Mouse (Mus musculus) layer of hippocampus, postnatal 36 days (tissue): ENCODE measurements at regions not wholly inside any gene's neighbourhood (a gene's known extent, or its start where the extent isn't known, plus 50 kb on each side); places are given as distances from the start of the nearest gene placed in this dataset.

Experiments used
- DNase-seq, 2 experiments: peaks; one replicate each; pipeline ENCODE4 v3.0.0; 2022

DNA sequence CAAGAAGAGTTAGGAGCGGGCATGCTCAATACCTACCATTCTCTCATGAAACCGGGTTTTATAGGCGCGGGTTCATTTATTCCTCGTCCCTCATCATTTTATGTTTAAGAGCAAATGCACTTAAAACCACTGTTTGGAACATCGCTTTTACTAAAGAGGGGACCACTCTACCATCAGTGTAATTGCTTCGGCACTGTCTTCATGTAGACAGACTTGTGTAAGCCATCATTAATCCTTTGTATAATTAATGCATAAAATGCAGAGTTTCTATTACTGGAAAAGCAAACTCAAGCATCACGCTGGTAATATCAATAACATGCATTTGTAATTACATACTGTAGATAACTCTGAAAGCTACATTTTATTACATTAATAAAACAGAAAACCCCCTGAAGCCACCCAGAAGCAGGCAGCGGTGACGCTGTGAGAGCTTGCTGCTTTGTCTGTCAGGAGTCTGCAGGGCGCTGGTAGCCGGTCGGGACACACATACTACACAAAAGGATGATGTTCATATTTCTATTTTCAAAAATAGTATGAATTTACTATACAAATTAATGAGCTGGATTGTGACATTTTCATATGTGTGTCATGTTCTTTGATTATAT, 99.2 kb downstream of the Zfp281 start:
- no peak for DNase-seq

DNA sequence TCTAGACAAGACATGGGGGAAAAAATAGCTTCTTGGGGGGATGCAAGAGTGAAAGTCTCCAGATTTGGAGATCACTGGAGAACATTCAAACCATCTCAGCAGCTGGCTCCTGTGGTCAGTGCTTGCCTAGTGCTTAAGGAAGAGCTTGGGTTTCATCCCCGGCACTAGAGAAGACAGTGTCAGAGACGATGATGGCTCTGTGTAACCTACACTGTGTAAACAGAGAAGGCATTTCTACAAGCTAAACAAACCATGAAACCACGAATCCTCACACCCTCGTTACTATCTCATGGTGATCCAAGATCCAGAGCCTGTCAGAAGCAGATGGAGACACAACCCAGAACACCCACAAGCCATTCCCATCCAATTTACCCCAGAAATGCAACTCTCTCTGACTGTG, 100.5 kb downstream of the Zfp281 start:
- DNase-seq = no peak

DNA sequence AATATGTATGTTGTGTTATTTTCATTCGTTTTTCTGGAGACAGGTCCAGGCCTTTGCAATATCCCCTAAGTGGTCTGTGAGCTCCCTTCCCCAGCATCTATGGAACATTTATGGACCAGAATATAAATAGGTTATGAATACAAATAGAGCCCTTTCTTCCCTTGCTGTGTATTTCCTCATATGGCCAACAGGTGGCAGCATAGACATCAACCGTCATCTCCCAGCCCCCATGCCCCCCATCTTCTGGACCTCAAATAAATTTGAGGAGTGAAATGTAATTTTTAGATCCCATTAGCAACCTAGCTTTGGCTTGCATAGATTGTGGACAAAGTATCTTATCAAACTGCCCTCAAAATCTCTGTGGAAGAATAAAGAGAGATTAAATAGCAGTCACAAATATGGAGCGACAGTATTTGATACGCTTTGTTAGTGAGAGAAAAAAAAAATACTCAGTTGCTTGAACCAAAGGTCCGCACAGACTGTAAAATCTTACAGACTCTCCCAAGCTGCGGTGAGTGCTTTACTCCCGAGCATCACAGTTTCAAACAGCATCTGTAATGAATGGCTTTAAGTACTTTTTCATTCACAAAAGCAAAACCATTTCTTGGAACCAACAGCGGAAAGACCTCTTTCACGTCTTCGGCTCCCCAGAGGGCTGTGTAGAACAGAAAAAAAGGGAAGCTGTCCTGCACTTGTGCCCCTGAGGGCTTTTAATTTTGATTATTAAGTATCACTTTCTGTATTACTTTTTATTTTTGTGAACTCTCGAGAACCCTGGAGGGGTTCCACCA, 101.6 kb downstream of the Zfp281 start:
- DNase-seq = no peak

DNA sequence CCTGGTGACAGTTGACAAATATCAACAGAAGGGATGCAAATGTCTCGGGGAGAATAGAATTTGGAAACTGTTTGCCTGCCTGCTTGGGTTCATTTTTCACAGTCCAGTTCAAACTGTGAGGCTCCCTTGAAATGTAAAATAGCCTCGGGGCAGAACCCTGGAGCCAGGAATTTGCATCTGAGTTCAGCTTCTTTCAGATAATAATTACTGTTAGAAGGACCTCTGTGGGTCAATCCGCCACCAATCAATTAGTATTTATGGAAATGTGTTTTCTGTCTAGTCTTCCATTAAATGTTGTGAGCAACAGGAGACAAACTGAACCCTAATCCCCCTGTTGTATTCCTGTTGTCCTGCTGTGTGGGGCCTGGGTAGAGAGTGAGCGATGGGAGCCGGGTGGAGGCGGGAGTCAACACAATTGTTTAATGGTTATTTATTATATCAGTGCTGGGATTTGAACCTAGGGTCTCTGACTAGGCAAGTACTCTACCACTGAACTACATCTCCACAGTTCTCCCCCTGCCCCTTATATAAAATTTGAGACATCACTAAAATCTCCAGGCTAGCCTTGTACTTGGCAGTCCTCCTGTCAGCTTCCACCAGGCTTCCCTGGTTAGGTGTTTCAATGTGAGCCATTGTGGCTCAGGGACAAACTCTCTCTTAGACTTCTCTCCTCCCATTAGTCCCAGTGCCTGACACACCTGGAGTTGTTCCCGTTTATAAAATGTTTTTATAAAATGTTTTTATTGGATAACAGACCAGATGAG, 103.3 kb downstream of the Zfp281 start:
- no peak for DNase-seq

DNA sequence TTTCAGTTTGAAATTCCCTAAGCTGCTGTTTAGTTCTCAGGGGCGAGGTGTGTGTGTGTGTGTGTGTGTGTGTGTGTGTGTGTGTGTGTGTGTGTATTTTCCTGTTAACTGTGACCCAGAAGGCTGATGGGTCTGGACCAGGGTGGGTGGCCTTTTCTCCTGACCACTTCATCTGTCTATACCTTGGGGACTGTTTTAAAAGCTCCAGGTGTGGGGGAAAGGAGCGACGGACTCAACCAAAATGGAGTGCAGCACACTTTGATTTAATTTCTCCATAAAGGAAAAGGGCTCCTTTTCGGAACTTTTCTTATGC, 103.9 kb downstream of the Zfp281 start:
- no peak for DNase-seq

DNA sequence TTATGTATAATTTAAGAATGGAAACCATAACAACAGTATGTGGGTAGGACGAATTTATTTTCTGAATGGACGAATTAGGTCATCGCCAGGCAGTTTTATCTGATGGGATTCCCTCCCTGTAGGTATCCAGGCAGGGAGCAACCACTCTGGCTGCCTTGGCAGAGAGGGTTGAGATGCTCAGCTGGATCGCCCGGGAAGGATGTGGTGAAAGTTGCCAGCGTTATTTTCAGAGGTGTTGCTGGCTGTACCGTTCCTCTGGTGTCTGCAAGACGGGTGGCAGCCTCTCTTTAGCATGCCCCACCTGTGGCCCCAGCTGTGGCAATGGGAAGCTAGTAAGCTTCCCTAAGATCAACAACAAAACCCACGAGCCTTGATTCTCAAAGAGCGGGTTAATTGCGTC, 105.9 kb downstream of the Zfp281 start:
- no peak for DNase-seq

DNA sequence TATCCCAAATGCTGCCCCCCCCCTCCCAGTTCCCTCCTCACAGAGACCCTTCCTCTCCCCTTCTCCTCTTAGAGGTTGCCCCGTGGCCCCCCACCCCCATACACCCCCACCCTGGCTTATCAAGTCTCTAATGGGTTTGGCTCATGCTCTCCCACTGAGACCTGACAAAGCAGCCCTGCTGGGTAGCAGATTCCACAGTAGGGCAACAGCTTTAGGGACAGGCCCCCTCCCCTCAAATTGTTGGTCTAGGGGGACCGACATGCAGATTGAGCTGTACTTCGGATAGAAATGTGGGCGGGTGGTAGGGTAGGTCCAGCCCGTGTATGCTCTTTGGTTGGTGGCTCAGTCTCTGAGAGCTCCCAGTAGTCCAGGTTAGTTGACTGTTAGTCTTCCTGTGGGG, 113.3 kb downstream of the Zfp281 start:
- DNase-seq = no peak

DNA sequence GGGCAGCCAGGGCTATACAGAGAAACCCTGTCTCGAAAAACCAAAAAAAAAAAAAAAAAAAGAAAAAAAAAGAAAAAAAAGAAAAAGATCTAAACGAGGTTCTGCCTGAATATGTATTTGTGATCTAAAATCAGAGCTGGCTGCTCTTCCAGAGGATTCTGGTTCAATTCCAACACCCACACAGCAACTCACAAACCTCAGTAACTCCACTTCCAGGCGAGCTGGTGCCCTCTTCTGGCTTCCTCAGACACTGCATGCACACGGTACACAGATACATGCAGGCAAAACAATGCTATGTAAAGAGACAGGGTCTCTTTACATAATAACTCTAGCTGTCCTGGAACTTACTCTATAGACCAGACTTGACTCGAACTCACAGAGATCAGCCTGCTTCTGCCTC, 114.8 kb downstream of the Zfp281 start:
- DNase-seq = peak; percentile 83 to 84

DNA sequence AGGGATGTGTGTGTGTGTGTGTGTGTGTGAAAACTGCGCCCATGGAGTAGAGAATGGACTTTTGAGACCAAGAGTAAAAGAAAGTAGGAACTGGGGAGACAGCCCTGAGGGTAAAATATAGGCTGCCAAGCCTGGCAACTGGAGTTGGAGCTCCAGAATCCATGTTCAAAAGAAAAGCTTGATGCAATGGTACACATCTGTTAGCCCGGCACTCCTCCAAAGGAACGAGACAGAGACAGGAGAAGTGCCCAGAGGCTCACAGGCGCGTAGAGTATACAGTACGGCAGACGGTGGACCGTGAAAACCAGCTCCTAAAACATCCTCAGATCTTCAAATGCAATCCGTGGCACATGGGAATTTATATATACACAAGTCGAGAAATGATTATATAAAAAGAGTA, 116.4 kb downstream of the Zfp281 start:
- no peak for DNase-seq

DNA sequence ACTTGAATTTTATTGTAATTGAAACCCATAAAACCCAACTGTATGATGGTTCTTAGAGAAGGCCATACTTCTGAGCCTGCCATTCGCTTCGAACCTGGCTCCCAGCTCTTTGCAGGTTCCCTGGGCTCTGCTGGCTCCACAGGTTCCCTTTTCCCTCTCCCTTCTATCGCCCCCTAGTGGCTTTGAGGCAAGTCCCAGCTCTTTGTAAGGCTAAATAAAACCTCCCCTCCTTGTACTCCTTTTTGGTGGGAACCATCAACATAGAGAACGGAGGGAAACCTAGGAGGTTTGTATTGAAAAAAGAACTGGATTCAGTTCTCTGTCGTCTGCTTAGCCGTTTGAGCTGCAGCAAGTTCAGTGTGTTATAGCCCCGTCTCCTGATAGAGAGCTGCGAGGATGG, 124.5 kb downstream of the Zfp281 start:
- DNase-seq = no peak

DNA sequence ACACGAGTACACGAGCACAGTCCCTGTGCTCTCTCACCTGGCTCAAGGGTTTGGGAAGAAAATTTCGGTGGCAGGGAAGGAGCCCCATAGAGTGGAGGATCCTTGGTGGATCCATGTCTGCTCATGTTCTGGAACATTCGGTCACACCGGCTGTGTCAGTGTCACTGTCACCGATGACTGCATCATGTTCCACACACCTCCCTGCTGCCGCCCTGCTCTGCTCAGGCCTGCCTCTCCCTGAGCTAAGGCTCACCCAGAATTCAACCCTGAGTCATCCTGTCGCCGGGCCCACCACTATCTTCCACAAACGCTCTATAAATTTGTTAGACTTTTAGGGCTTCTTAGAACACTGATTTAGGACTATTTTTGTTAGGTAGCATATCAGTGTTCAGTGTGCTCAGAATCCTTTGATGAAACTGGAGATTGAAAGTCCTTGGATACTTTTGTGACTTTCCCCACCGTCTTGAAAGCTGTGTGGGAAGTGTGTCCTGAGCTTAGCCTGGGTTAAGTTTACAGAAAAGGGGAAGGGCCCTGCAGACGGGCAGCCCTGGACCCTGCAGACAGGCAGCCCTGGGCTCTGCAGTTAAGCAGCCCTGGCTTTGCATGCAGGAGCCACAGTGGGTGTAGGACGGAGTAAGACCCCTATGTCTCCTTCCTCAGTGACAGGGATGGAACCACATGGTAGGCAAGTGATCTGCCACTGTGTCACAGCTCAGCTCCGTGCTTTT, 126.9 kb downstream of the Zfp281 start:
- DNase-seq = no peak

DNA sequence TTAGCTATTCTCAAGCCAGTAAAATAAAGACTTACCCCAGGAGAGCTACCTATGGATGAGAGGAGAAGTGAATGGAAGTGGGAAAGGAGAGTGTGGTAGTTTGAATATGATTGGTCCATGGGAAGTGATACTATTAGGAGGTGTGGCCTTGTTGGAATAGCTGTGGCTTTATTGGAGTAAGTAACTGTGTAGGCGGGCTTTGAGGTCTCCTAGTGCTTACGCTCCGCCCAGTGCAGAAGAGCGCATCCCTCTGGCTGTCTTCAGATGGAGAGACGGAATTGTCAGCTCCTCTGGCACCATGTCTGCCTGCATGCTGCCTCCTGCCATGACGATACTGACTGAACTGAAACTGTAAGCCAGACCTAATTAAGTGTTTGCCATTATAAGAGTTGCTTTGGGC, 129.6 kb downstream of the Zfp281 start:
- DNase-seq = no peak

DNA sequence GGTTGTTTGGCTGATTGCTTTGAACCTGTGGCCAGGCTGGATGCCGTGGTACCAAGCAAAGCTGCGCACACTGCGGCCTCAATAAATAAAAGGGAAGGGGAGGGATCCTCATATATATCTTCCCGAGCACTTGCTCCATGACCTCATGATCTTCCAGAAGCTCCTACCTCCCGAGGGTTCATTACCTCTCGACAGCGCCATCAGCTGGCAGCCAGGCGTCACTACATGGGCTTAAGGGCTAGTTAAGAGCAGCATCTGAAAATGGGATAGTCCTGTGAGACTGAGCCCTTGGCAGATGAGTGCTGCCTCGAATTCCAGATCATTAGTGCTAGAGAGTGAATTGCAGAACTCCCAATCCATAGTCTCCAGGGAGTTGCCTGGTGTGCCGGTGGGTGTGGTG, 134.0 kb downstream of the Zfp281 start:
- DNase-seq = no peak

DNA sequence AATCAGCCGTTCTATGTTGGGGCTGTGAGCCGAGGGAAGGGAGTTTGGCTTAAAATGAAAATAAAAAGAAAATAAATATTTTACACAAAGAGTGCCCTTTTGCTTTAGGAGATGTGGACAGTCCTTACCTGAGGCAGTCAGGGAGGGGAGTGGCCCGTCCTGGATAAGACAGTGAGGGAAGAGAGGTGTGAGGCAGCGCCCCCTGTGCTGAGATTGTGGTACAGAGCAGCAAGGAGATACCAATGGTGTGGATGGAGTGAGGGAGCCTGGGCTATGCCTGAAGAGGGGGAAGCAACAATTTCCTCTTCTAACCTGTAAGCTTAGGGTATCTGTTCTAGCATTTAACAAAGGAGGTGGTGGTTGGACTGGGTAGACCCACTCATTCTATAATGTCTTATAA, 134.5 kb downstream of the Zfp281 start:
- DNase-seq = no peak

DNA sequence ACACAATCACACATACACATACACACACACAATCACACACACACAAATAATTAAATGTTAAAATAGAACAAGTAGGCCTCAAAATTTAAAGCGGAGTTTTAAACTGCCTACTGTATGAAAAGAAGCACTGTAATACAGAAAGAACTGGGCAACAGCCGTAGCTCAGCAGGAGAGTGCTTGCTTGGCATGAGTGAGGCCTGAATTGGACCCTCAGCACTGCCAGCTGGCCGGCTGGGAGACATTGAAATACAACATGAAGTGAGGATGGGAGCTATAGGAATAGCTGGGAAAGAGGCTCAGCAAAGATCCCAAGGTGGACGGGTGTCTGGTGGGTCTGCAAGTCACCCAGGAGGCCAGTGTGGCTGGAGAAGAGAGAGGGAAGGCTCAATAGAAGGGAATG, 136.8 kb downstream of the Zfp281 start:
- DNase-seq = no peak

DNA sequence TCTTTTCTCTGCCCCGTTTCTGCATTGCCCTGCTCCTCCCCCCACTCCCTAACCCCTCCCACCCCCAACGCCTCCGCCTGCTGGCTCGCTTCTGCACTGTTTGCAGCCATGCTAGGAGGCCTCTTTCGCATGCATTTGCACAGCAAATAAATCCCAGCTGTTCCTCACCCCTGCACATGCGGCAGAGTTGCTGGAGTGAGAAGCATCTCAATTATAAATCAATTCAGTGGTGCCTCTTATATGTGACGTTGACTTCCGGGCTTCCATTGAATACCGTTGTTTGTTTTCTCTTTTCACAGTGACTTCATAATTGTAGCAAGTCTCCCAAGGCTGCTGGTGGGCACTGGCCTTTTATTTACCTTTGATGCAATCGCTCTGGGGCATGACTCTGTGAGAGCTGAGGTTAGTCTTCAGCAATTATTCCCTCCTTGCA, 144.3 kb downstream of the Zfp281 start:
- DNase-seq = no peak

DNA sequence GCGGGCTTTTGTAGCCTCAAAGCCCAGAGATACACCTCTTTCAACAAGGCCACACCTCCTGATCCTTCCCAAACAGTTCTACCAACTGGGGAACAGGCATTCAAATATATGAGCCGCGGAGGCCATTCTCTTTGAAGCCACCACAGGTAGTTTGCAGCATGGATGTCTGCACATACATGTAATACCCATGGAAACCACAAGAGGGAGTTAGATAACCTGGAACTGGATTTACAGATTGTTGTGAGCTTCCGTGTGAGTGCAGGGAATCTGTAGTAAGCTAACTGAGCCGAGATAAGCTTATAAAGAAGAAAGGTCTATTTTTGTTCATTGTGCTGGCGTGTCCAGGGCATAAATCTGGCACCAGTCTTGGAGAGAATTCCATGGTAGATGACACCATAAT, 149.0 kb downstream of the Zfp281 start:
- DNase-seq = no peak

DNA sequence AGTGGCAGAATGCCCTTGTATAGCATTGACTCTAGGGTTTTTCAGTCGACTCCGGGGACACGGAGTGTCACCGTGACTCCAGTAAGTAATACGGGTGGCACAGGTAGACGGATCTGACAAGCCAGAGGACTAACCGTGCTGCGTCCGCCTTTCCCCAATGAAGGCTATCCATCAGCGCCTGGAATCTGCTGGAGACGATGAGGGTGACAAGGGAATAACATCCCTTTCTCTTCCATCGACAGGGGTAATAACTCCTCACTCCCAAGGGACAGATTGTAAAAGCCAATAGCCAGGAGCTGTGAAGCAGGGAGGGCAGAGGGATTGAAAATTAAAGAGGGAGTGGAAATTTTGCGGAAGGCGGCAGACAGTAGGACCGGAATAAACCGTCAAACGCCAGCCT, 151.5 kb downstream of the Zfp281 start:
- no peak for DNase-seq

DNA sequence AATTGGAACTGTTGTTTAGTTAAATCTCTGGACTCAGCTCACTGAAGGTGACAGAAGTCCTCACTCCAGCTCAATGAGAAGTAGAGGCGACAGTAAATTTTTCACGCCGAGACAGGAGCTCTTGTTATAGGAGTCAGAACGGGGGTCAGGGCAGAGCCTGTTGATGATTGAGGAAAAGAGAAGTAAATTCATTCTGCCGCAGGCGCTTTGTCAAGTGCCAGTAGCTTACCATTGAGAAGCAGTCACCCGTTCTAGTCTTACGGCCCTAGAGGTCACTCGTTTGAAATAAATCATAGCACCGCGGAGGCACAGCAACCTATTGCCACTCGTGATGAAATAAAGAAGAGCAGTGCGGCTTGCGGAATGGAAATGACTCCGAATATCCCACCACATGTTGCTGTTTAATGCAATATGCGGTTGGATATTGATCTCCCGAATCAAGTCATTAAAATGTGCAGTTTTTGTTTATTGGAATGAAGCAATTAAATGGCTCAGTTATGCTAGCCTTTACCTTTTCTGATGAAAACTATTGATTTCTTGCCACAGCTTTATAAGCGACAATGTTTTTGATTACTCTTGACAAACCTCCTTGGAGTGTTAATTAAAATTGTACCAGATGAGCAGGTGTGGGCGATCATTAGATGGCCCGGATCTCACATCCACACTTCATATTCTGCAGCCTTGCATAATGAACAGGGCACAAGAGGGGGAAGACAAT, 152.7 kb downstream of the Zfp281 start:
- no peak for DNase-seq

DNA sequence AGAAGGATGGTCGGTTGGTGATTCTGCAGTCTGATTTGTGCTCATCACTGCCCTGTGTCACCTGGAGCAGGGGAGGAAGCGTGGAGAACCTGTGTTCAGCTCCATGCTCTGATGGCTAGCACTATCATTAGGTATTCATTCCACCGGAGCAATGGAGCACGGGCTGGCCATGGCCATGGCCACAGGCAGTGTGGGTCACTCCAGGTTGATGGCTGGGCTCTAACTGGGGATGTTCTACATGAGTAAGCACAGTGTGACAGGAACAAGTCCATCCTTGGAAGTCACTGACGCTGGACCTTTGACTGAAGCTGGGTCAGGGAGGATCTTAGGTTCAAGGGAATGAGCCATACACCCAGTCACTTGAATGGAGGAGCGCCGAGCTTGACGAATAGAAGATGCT, 154.7 kb downstream of the Zfp281 start:
- no peak for DNase-seq

DNA sequence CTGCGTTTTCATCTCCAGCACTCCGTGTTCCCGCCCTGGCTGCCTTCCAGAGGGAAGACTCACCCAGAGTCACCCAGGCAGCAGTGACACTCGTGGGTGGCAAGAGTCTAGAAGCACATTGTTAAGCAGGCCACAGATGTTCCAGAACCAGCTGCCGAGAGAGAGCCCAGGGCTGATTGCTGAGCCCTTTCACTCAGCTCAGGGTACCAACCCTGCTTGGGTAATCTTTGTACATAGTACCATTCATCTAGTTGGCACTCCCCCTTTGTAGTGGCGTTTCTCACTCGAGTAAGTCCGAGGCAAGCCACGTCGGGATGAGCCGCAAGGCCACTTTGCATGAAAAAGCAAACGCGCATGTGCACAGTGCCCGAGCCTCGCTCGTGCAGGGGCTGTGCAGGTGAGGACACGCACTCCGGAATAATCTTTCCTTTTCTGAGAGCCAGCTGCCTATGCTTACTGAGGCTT, 156.9 kb downstream of the Zfp281 start:
- DNase-seq = no peak

DNA sequence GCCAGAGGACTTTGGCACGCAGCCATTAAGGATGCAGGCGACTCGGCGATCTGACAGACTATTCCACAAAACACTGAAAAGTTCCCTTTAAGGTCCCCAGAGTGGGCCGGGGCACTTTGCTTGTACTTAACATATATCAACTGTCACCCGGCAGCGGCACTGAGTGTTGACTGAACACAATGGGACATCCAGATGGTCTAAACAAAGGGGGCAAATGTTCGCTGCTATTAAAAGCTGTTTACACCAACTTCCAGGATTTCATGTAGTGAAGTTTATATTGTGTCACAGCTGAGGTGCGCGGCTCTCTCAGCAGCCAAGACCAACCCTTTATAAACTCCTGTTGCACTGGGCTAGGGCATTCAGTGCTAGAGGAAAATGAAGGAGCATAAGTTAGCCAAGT, 157.6 kb downstream of the Zfp281 start:
- DNase-seq = no peak

DNA sequence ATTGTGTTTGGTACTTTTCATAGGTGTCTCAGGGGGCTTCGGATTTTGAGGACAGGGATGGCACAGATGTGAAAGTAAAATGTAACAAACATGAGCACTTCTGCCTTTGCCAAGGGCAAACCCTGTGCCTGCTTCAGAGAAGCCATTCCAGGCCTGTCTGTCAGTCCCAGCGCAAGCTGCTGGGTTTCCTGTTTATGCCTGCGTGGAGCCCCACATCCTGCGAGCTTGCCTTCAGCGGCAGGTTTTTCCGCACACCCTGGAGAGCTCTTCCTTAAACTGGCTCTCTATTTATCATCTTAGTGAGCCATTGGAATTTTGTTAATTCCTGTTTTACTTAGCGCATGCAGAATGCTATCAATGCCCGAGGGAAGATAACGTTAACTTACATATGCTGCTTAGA, 159.5 kb downstream of the Zfp281 start:
- no peak for DNase-seq
